Comparison of ENCODE assay signal across 8 mouse cellular contexts in the genomic region with DNA sequence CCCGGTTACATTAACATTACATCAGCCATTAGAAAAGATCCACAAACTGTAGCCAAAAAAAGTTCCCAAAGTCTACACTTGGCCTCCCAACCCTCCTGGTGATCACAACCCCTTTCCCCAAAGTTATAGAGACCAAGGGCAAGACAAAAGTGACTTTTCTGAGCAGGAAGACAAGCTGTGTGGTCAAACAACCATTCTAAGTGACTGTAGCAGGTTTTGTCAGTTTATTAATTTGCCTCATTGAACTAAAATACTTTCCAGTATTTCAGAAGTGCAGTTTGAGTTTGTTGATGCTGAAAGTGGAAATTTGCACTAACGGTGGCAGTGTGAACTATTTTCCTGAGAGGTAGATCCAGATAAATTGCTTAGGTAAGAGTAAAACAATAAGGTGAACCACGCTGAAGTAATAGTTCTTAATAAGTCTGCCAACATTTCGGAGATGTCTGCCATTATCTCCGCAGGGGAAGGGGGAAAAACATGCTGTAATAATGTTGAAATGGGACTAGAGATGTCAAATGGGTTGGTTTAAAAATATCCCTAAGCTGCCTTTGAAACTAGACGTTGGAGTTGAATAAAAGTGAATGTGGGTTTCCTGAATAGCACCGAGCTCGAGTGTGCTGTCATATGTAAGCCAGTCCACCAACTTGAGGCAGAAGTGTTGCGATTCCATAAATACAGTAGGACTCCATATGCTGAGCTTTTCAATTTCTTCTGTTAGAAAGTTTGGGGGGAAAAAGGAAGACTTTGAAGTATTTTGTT. TPM values are rescaled to one million over a fixed set of nuclear protein-coding genes. Genes with fewer than 3 reads are reported as not detected.
A peak's percentile ranks its signal among the peaks of the same experiment; 100 is the strongest.
DNase-seq lines count a peak whose midpoint lies in the region; ATAC-seq and TF ChIP-seq lines count a peak whose summit lies in the region.

No protein-coding gene starts in this region.

- peak overlapping the region; percentile 90 for H3K4me2 ChIP-seq in limb, embryonic 13.5 days (replicated peaks)
- peak overlapping the region; percentile 77 for H3K4me2 ChIP-seq in stomach, embryonic 16.5 days (ENCODE audit: low read depth, low read length)

- H3K9me3 ChIP-seq in limb, embryonic 13.5 days: no peaks in the 10 kb centered on the region
- H3K9me3 ChIP-seq in stomach, embryonic 16.5 days (replicated peaks; ENCODE audit: control insufficient read depth, low read length): no peaks in the 10 kb centered on the region

- no peak for TF ChIP-seq POLR2A in thymus, adult 2 months (IDR thresholded peaks at IDR 0.05; ENCODE audit: control insufficient read depth, extremely low read depth, insufficient read depth, low read length, poor library complexity)

- H3K4me1 ChIP-seq in thymus, adult 2 months (replicated peaks; ENCODE audit: control insufficient read depth, insufficient read depth, low read length): peaks cover 9% of the 10 kb centered on the region
- peaks cover 50% of the 10 kb centered on the region for H3K4me1 ChIP-seq in limb, embryonic 13.5 days
- peaks cover 12% of the 10 kb centered on the region for H3K4me1 ChIP-seq in stomach, embryonic 16.5 days (ENCODE audit: control insufficient read depth, insufficient read depth, low read length)

- no peaks in the 10 kb centered on the region for H3K27me3 ChIP-seq in thymus, adult 2 months (ENCODE audit: control insufficient read depth, insufficient read depth, low read length)
- no peaks in the 10 kb centered on the region for H3K27me3 ChIP-seq in limb, embryonic 13.5 days
- no peaks in the 10 kb centered on the region for H3K27me3 ChIP-seq in stomach, embryonic 16.5 days (ENCODE audit: control insufficient read depth, insufficient read depth, low read length)

- H3K36me3 ChIP-seq in thymus, adult 2 months (ENCODE audit: control insufficient read depth, insufficient read depth, low read length): peaks cover 17% of the 10 kb centered on the region
- H3K36me3 ChIP-seq in limb, embryonic 13.5 days: peaks cover 17% of the 10 kb centered on the region
- H3K36me3 ChIP-seq in stomach, embryonic 16.5 days (ENCODE audit: control insufficient read depth, insufficient read depth, low read length): peaks cover 7% of the 10 kb centered on the region

- peak overlapping the region; percentile 89 for H3K9ac ChIP-seq in limb, embryonic 13.5 days
- peak overlapping the region; percentile 94 for H3K9ac ChIP-seq in stomach, embryonic 16.5 days (ENCODE audit: low read length)

- peak; percentile 61 for DNase-seq in cerebellum, adult 9-10 months
- DNase-seq in cerebellum, postnatal 4 days (ENCODE audit: low spot score in 2 of 2): no peak
- DNase-seq in thymus, adult 2 months: no peak
- DNase-seq in thymus, postnatal 36 days: no peak
- DNase-seq in spleen, adult 18-20 months: no peak
- DNase-seq in right cerebral cortex, postnatal 4 days: no peak

- no peak for TF ChIP-seq CTCF in thymus, adult 2 months (IDR thresholded peaks at IDR 0.05; ENCODE audit: borderline replicate concordance, control insufficient read depth, extremely low read depth, insufficient read depth, low read length, poor library complexity)

- H3K4me3 ChIP-seq in thymus, adult 2 months (ENCODE audit: control insufficient read depth, insufficient read depth, low read length): peak overlapping the region; percentile 83
- peak overlapping the region; percentile 83 for H3K4me3 ChIP-seq in limb, embryonic 13.5 days
- H3K4me3 ChIP-seq in stomach, embryonic 16.5 days (replicated peaks; ENCODE audit: low read length): peak overlapping the region; percentile 74

- peak overlapping the region; percentile 92 for H3K27ac ChIP-seq in thymus, adult 2 months (ENCODE audit: control insufficient read depth, insufficient read depth, low read length)
- no peak overlapping the region; the same call in 1 of the 2 replicates for H3K27ac ChIP-seq in limb, embryonic 13.5 days
- H3K27ac ChIP-seq in stomach, embryonic 16.5 days (ENCODE audit: low read length): peak overlapping the region; percentile 96; the same call in 1 of the 2 replicates

- WGBS in thymus, adult 2 months: 18% methylated on average over 9 of the region's 9 CpGs
- WGBS in limb, embryonic 13.5 days: 38% methylated on average over 9 of the region's 9 CpGs
- WGBS in stomach, embryonic 16.5 days: 32% methylated on average over 9 of the region's 9 CpGs

- ATAC-seq in limb, embryonic 13.5 days (ENCODE audit: low FRiP score, low read depth): no peak
- no peak for ATAC-seq in stomach, embryonic 16.5 days (ENCODE audit: insufficient read depth, low FRiP score)

RNA-seq across cellular contexts. Expression of a gene that starts 1.8 kb away (rescaled TPM):
- polyA plus RNA-seq in thymus, adult 2 months (2012; rRNA removed): 46.9 and 50.0 TPM in 2 replicates
- polyA plus RNA-seq in limb, embryonic 13.5 days (2015; fragmentation: Nextera tagmentation; extraction: Ambion mirVana): 2.2 and 3.8 TPM in 2 replicates
- 1.6 and 2.0 TPM in 2 replicates for polyA plus RNA-seq in stomach, embryonic 16.5 days (2015; fragmentation: Nextera tagmentation; extraction: Ambion mirVana)

Comparison
In these comparisons a context has a peak if more than half of its experiments do, and no peak if none do; other contexts are left out.
1. RNA of a gene that starts 1.8 kb away (polyA plus RNA-seq): 46.9 to 50.0 TPM in thymus, adult 2 months; 2.2 to 3.8 TPM in limb, embryonic 13.5 days and 1.6 to 2.0 TPM in stomach, embryonic 16.5 days; every median in the first group is over 10 times any median in the second.
2. Peak in every context shown above with its lines, with median percentiles within 50 percentile points of each other: H3K4me3 ChIP-seq.